Mouse (Mus musculus) frontal cortex, postnatal 25 days (tissue): Measurements from ENCODE around the gene Rap1b.

Experiments
- DNase-seq, 2 experiments: peaks; one replicate each; pipeline ENCODE4 v3.0.0; 2022; ENCODE audit warnings: low spot score in 2 of 2

Gene Rap1b

GRCm38 (mm10) chr10:117859800-117860199 is 14.0 kb upstream of the Rap1b start:
- DNase-seq = no peak

- no peak for DNase-seq
Measured at GRCm38 (mm10) chr10:117858241-117858640, 12.4 kb upstream of the Rap1b start.

GRCm38 (mm10) chr10:117856001-117856720 is 10.3 kb upstream of the Rap1b start:
- DNase-seq = no peak

GRCm38 (mm10) chr10:117852648-117853192 is 6.9 kb upstream of the Rap1b start:
- DNase-seq = no peak

- DNase-seq = no peak
Measured at GRCm38 (mm10) chr10:117848981-117849380, 3.1 kb upstream of the Rap1b start.

GRCm38 (mm10) chr10:117846796-117847195 is 961 bp upstream of the Rap1b start:
- DNase-seq = no peak

GRCm38 (mm10) chr10:117846260-117846632 is 411 bp upstream of the Rap1b start:
- no peak for DNase-seq

GRCm38 (mm10) chr10:117844782-117845596 is 846 bp downstream of the Rap1b start:
- DNase-seq = peak; percentile 20 to 26

- no peak for DNase-seq
Measured at GRCm38 (mm10) chr10:117844279-117844678, 1.6 kb downstream of the Rap1b start.

GRCm38 (mm10) chr10:117843690-117844089 is 2.1 kb downstream of the Rap1b start:
- no peak for DNase-seq

GRCm38 (mm10) chr10:117841765-117842164 is 4.1 kb downstream of the Rap1b start:
- no peak for DNase-seq

- DNase-seq = no peak
Measured at GRCm38 (mm10) chr10:117840431-117840995, 5.3 kb downstream of the Rap1b start.

- DNase-seq = no peak
Measured at GRCm38 (mm10) chr10:117839737-117840136, 6.1 kb downstream of the Rap1b start.

GRCm38 (mm10) chr10:117838924-117839323 is 6.9 kb downstream of the Rap1b start:
- no peak for DNase-seq

GRCm38 (mm10) chr10:117836354-117836753 is 9.5 kb downstream of the Rap1b start:
- no peak for DNase-seq

GRCm38 (mm10) chr10:117835453-117835852 is 10.4 kb downstream of the Rap1b start:
- DNase-seq = no peak

GRCm38 (mm10) chr10:117830797-117831196 is 15.0 kb downstream of the Rap1b start:
- DNase-seq = no peak

GRCm38 (mm10) chr10:117829472-117830155 is 16.2 kb downstream of the Rap1b start:
- DNase-seq = no peak

- DNase-seq = no peak
Measured at GRCm38 (mm10) chr10:117829022-117829421, 16.8 kb downstream of the Rap1b start.

- DNase-seq = no peak
Measured at GRCm38 (mm10) chr10:117828536-117828935, 17.3 kb downstream of the Rap1b start.

GRCm38 (mm10) chr10:117824647-117825046 is 21.2 kb downstream of the Rap1b start:
- DNase-seq = no peak

GRCm38 (mm10) chr10:117824139-117824538 is 21.7 kb downstream of the Rap1b start:
- DNase-seq = no peak
